Mouse (Mus musculus): Measurements from ENCODE around the gene Polg. TPM values are rescaled to one million over a fixed set of nuclear protein-coding genes. Genes with fewer than 3 reads are reported as not detected.

Gene Polg
- polyA plus RNA-seq, 1 experiment: 54.6 TPM

- H3K4me3 ChIP-seq (ENCODE audit: extremely low read depth, insufficient read depth, insufficient read length): no peak overlapping the region
- no peak for DNase-seq (ENCODE audit: low read depth in 1 of 2, low spot score in 2 of 2)
- TF ChIP-seq POLR2A (IDR thresholded peaks at IDR 0.05; ENCODE audit: low read depth, low read length) (no peak), CTCF (IDR thresholded peaks at IDR 0.05; ENCODE audit: extremely low read depth, insufficient read depth, insufficient read length, insufficient replicate concordance) (no peak)
- 35% methylated on average over 5 of the region's 5 CpGs for WGBS
- H3K27ac ChIP-seq (ENCODE audit: insufficient read depth, low read length): no peak overlapping the region
- H3K27me3 ChIP-seq (ENCODE audit: control insufficient read depth, insufficient read depth, low read length): peaks cover 25% of the 10 kb centered on the region
- peaks cover 3% of the 10 kb centered on the region; the same call in 1 of the 2 replicates for H3K4me1 ChIP-seq (ENCODE audit: control insufficient read depth, insufficient read depth, insufficient read length)
- H3K36me3 ChIP-seq (ENCODE audit: control insufficient read depth, insufficient read depth, low read length): no peaks in the 10 kb centered on the region
These were observed 45.5 kb upstream of the Polg start for GRCm38 (mm10) chr7:79511656-79512055.

- TF ChIP-seq CTCF (IDR thresholded peaks at IDR 0.05; ENCODE audit: extremely low read depth, insufficient read depth, insufficient read length, insufficient replicate concordance) (no peak), POLR2A (IDR thresholded peaks at IDR 0.05; ENCODE audit: low read depth, low read length) (no peak)
- Histone ChIP-seq H3K36me3 (ENCODE audit: control insufficient read depth, insufficient read depth, low read length) (no peaks in the 10 kb centered on the region), H3K27ac (ENCODE audit: insufficient read depth, low read length) (no peak overlapping the region), H3K27me3 (ENCODE audit: control insufficient read depth, insufficient read depth, low read length) (peaks cover 25% of the 10 kb centered on the region), H3K4me1 (ENCODE audit: control insufficient read depth, insufficient read depth, insufficient read length) (peaks cover 3% of the 10 kb centered on the region; the same call in 1 of the 2 replicates), H3K4me3 (ENCODE audit: extremely low read depth, insufficient read depth, insufficient read length) (no peak overlapping the region)
- WGBS: 37% methylated on average over 7 of the region's 7 CpGs
- no peak for DNase-seq (ENCODE audit: low read depth in 1 of 2, low spot score in 2 of 2)
These were observed 45.0 kb upstream of the Polg start for GRCm38 (mm10) chr7:79511181-79511580.

GRCm38 (mm10) chr7:79510686-79511085 is 44.5 kb upstream of the Polg start:
- WGBS: 40% methylated on average over 3 of the region's 3 CpGs

GRCm38 (mm10) chr7:79509710-79510109 is 43.5 kb upstream of the Polg start:
- no peak for DNase-seq (ENCODE audit: low read depth in 1 of 2, low spot score in 2 of 2)
- TF ChIP-seq CTCF (IDR thresholded peaks at IDR 0.05; ENCODE audit: extremely low read depth, insufficient read depth, insufficient read length, insufficient replicate concordance): no peak
- no peak for TF ChIP-seq POLR2A (IDR thresholded peaks at IDR 0.05; ENCODE audit: low read depth, low read length)
- peaks cover 4% of the 10 kb centered on the region for H3K4me1 ChIP-seq (ENCODE audit: control insufficient read depth, insufficient read depth, insufficient read length)
- 11% methylated on average over 12 of the region's 12 CpGs for WGBS
- H3K36me3 ChIP-seq (ENCODE audit: control insufficient read depth, insufficient read depth, low read length): no peaks in the 10 kb centered on the region
- H3K27me3 ChIP-seq (ENCODE audit: control insufficient read depth, insufficient read depth, low read length): peaks cover 27% of the 10 kb centered on the region
- no peak overlapping the region for H3K4me3 ChIP-seq (ENCODE audit: extremely low read depth, insufficient read depth, insufficient read length)
- no peak overlapping the region for H3K27ac ChIP-seq (ENCODE audit: insufficient read depth, low read length)

More at GRCm38 (mm10) chr7:79510686-79511085, 44.5 kb upstream of the Polg start:
- Histone ChIP-seq H3K4me3 (ENCODE audit: extremely low read depth, insufficient read depth, insufficient read length) (no peak overlapping the region), H3K4me1 (ENCODE audit: control insufficient read depth, insufficient read depth, insufficient read length) (peaks cover 3% of the 10 kb centered on the region; the same call in 1 of the 2 replicates), H3K27ac (ENCODE audit: insufficient read depth, low read length) (no peak overlapping the region), H3K36me3 (ENCODE audit: control insufficient read depth, insufficient read depth, low read length) (no peaks in the 10 kb centered on the region), H3K27me3 (ENCODE audit: control insufficient read depth, insufficient read depth, low read length) (peaks cover 29% of the 10 kb centered on the region)
- TF ChIP-seq CTCF (IDR thresholded peaks at IDR 0.05; ENCODE audit: extremely low read depth, insufficient read depth, insufficient read length, insufficient replicate concordance) (no peak), POLR2A (IDR thresholded peaks at IDR 0.05; ENCODE audit: low read depth, low read length) (no peak)
- DNase-seq (ENCODE audit: low read depth in 1 of 2, low spot score in 2 of 2): no peak

- Histone ChIP-seq H3K36me3 (ENCODE audit: control insufficient read depth, insufficient read depth, low read length) (no peaks in the 10 kb centered on the region), H3K27ac (ENCODE audit: insufficient read depth, low read length) (no peak overlapping the region), H3K4me3 (ENCODE audit: extremely low read depth, insufficient read depth, insufficient read length) (no peak overlapping the region), H3K27me3 (ENCODE audit: control insufficient read depth, insufficient read depth, low read length) (peaks cover 27% of the 10 kb centered on the region), H3K4me1 (ENCODE audit: control insufficient read depth, insufficient read depth, insufficient read length) (peaks cover 7% of the 10 kb centered on the region)
- no peak for DNase-seq (ENCODE audit: low read depth in 1 of 2, low spot score in 2 of 2)
- WGBS: 17% methylated on average over 6 of the region's 6 CpGs
- no peak for TF ChIP-seq POLR2A (IDR thresholded peaks at IDR 0.05; ENCODE audit: low read depth, low read length)
- TF ChIP-seq CTCF (IDR thresholded peaks at IDR 0.05; ENCODE audit: extremely low read depth, insufficient read depth, insufficient read length, insufficient replicate concordance): no peak
These were observed 43.1 kb upstream of the Polg start for GRCm38 (mm10) chr7:79509235-79509607.

GRCm38 (mm10) chr7:79508280-79509234 is 42.4 kb upstream of the Polg start:
- WGBS: 5% methylated on average over 77 of the region's 79 CpGs
- Histone ChIP-seq H3K27me3 (ENCODE audit: control insufficient read depth, insufficient read depth, low read length) (peaks cover 25% of the 10 kb centered on the region), H3K4me1 (ENCODE audit: control insufficient read depth, insufficient read depth, insufficient read length) (peaks cover 7% of the 10 kb centered on the region)

GRCm38 (mm10) chr7:79507756-79508155 is 41.6 kb upstream of the Polg start:
- no peak for TF ChIP-seq POLR2A (IDR thresholded peaks at IDR 0.05; ENCODE audit: low read depth, low read length)
- H3K4me3 ChIP-seq (ENCODE audit: extremely low read depth, insufficient read depth, insufficient read length): no peak overlapping the region
- no peak for DNase-seq (ENCODE audit: low read depth in 1 of 2, low spot score in 2 of 2)
- no peak overlapping the region for H3K27ac ChIP-seq (ENCODE audit: insufficient read depth, low read length)
- no peaks in the 10 kb centered on the region for H3K36me3 ChIP-seq (ENCODE audit: control insufficient read depth, insufficient read depth, low read length)
- 22% methylated on average over 1 of the region's 1 CpGs for WGBS
- H3K4me1 ChIP-seq (ENCODE audit: control insufficient read depth, insufficient read depth, insufficient read length): peaks cover 7% of the 10 kb centered on the region
- peaks cover 25% of the 10 kb centered on the region for H3K27me3 ChIP-seq (ENCODE audit: control insufficient read depth, insufficient read depth, low read length)

More at GRCm38 (mm10) chr7:79508280-79509234, 42.4 kb upstream of the Polg start:
- TF ChIP-seq CTCF (IDR thresholded peaks at IDR 0.05; ENCODE audit: extremely low read depth, insufficient read depth, insufficient read length, insufficient replicate concordance) (no peak), POLR2A (IDR thresholded peaks at IDR 0.05; ENCODE audit: low read depth, low read length) (no peak)
- Histone ChIP-seq H3K27ac (ENCODE audit: insufficient read depth, low read length) (no peak overlapping the region), H3K36me3 (ENCODE audit: control insufficient read depth, insufficient read depth, low read length) (no peaks in the 10 kb centered on the region), H3K4me3 (ENCODE audit: extremely low read depth, insufficient read depth, insufficient read length) (no peak overlapping the region)
- DNase-seq (ENCODE audit: low read depth in 1 of 2, low spot score in 2 of 2): no peak

Data from spleen, adult 2 months (tissue).